Mouse (Mus musculus) megakaryocyte, embryonic 14.5 days (primary cell): ENCODE measurements around the gene 2300003K06Rik. TPM values are rescaled to one million over a fixed set of nuclear protein-coding genes. Genes with fewer than 3 reads are reported as not detected.

ENCODE experiments used
- H3K27me3 ChIP-seq: replicated peaks from 2 replicates; pipeline ENCODE3; 2012; ENCODE audit warnings: inconsistent platforms
- H3K36me3 ChIP-seq: replicated peaks from 2 replicates; pipeline ENCODE3; 2012; ENCODE audit warnings: low read length, inconsistent platforms, mixed read lengths
- H3K4me1 ChIP-seq: 2 replicates; pipeline ENCODE4 v1.6.1; 2012; ENCODE audit warnings: inconsistent platforms
- H3K4me3 ChIP-seq: replicated peaks from 2 replicates; pipeline ENCODE3; 2012; ENCODE audit warnings: moderate library complexity, mild to moderate bottlenecking, inconsistent platforms
- H3K9me3 ChIP-seq: 2 replicates; pipeline ENCODE4 v1.6.1; 2012; ENCODE audit warnings: inconsistent platforms
- FLI1 ChIP-seq: IDR thresholded peaks from 2 replicates; pipeline ENCODE4 v1.6.1; 2012; ENCODE audit warnings: low read length, inconsistent platforms, mixed read lengths
- GATA1 ChIP-seq: IDR thresholded peaks from 3 replicates; pipeline ENCODE4 v1.6.1; 2012; ENCODE audit warnings: mixed read lengths, low read length, inconsistent platforms, borderline replicate concordance
- polyA plus RNA-seq: library from polyadenylated mRNA; stranded (reverse); fragments of >175 nt; gene quantifications from 2 replicates; pipeline ENCODE4 v1.2.3, GENCODE M21; 2012; ENCODE audit warnings: low replicate concordance; ENCODE audit not compliant: insufficient read depth

Gene 2300003K06Rik
- polyA plus RNA-seq, 1 experiment = not detected

- Histone ChIP-seq H3K36me3 (no peaks in the 10 kb centered on the region), H3K27me3 (no peaks in the 10 kb centered on the region), H3K9me3 (no peaks in the 10 kb centered on the region), H3K4me3 (no peak within 1 kb of the TSS), H3K4me1 (no peaks in the 10 kb centered on the region)
- TF ChIP-seq GATA1 (no peak), FLI1 (no peak)
These were observed 44.5 kb downstream of the 2300003K06Rik start, which contains the start of gene Gm11596 for GRCm38 (mm10) chr11:99793367-99793766. Gene Gm11596 (minus strand): TSS chr11:99793467.

Other genes with a start within 250 kb of the 2300003K06Rik start
- not detected in 2 replicates for gene Krtap1-3, start 246.7 kb downstream of the 2300003K06Rik start, polyA plus RNA-seq
- gene Krtap9-3, start 240.0 kb downstream of the 2300003K06Rik start, polyA plus RNA-seq = not detected in 2 replicates
- not detected in 2 replicates for gene Gm11938, start 234.8 kb downstream of the 2300003K06Rik start, polyA plus RNA-seq
- gene Gm11937, start 227.9 kb downstream of the 2300003K06Rik start, polyA plus RNA-seq = not detected in 2 replicates
- gene Krtap2-4, start 223.2 kb downstream of the 2300003K06Rik start, polyA plus RNA-seq = not detected in 2 replicates
- not detected in 2 replicates for gene Gm11562, start 217.6 kb downstream of the 2300003K06Rik start, polyA plus RNA-seq
- gene Krtap4-1, start 209.8 kb downstream of the 2300003K06Rik start, polyA plus RNA-seq = not detected in 2 replicates
- not detected in 2 replicates for gene Krtap4-2, start 203.0 kb downstream of the 2300003K06Rik start, polyA plus RNA-seq
- gene Krtap4-7, start 194.0 kb downstream of the 2300003K06Rik start, polyA plus RNA-seq = not detected in 2 replicates
- gene Gm11555, start 187.8 kb downstream of the 2300003K06Rik start, polyA plus RNA-seq = not detected in 2 replicates
- not detected in 2 replicates for gene Gm11563, start 179.1 kb downstream of the 2300003K06Rik start, polyA plus RNA-seq
- not detected in 2 replicates for gene Krtap4-6, start 172.1 kb downstream of the 2300003K06Rik start, polyA plus RNA-seq
- gene Gm14190, start 147.3 kb downstream of the 2300003K06Rik start, polyA plus RNA-seq = not detected in 2 replicates
- gene Gm14180, start 103.8 kb downstream of the 2300003K06Rik start, polyA plus RNA-seq = not detected in 2 replicates
- not detected in 2 replicates for gene Gm11595, start 65.2 kb downstream of the 2300003K06Rik start, polyA plus RNA-seq
- gene Krtap4-8, start 57.4 kb downstream of the 2300003K06Rik start, polyA plus RNA-seq = not detected in 2 replicates
- gene Krtap4-9, start 52.9 kb downstream of the 2300003K06Rik start, polyA plus RNA-seq = not detected in 2 replicates
- gene Gm11596, start 44.6 kb downstream of the 2300003K06Rik start, polyA plus RNA-seq = not detected in 2 replicates
- not detected in 2 replicates for gene Gm11569, start 39.1 kb downstream of the 2300003K06Rik start, polyA plus RNA-seq
- gene Gm11554, start 33.6 kb downstream of the 2300003K06Rik start, polyA plus RNA-seq = not detected in 2 replicates
- not detected in 2 replicates for gene Krtap4-13, start 28.2 kb downstream of the 2300003K06Rik start, polyA plus RNA-seq
- not detected in 2 replicates for gene Gm11564, start 22.4 kb downstream of the 2300003K06Rik start, polyA plus RNA-seq
- gene Krtap4-16, start 13.5 kb upstream of the 2300003K06Rik start, polyA plus RNA-seq = not detected in 2 replicates
- not detected in 2 replicates for gene Gm11568, start 19.9 kb upstream of the 2300003K06Rik start, polyA plus RNA-seq
- gene Gm11559, start 26.4 kb upstream of the 2300003K06Rik start, polyA plus RNA-seq = not detected in 2 replicates
- gene Krtap9-1, start 35.3 kb upstream of the 2300003K06Rik start, polyA plus RNA-seq = not detected in 2 replicates
- not detected in 2 replicates for gene Gm11567, start 41.1 kb upstream of the 2300003K06Rik start, polyA plus RNA-seq
- gene Krtap31-1, start 69.9 kb upstream of the 2300003K06Rik start, polyA plus RNA-seq = not detected in 2 replicates
- gene Gm11565, start 76.7 kb upstream of the 2300003K06Rik start, polyA plus RNA-seq = not detected in 2 replicates
- not detected in 2 replicates for gene Krtap31-2, start 98.2 kb upstream of the 2300003K06Rik start, polyA plus RNA-seq
- not detected in 2 replicates for gene Krtap9-5, start 110.4 kb upstream of the 2300003K06Rik start, polyA plus RNA-seq
- gene Krtap29-1, start 141.0 kb upstream of the 2300003K06Rik start, polyA plus RNA-seq = not detected in 2 replicates
- gene Krtap16-1, start 148.5 kb upstream of the 2300003K06Rik start, polyA plus RNA-seq = not detected in 2 replicates
- gene Krtap17-1, start 155.9 kb upstream of the 2300003K06Rik start, polyA plus RNA-seq = not detected in 2 replicates
- not detected in 2 replicates for gene Krt33a, start 178.1 kb upstream of the 2300003K06Rik start, polyA plus RNA-seq
- gene Krt33b, start 191.8 kb upstream of the 2300003K06Rik start, polyA plus RNA-seq = not detected in 2 replicates
- not detected in 2 replicates for gene Krt34, start 203.5 kb upstream of the 2300003K06Rik start, polyA plus RNA-seq
- not detected in 2 replicates for gene Krt31, start 212.5 kb upstream of the 2300003K06Rik start, polyA plus RNA-seq